Mouse (Mus musculus) kidney, postnatal 14 days (tissue): ENCODE data around the gene Mif.
A peak's percentile ranks its signal among the peaks of the same experiment; 100 is the strongest.
"Not testable (repeated sequence)": the region's sequence is repeated elsewhere in the genome, so short reads cannot be mapped to it uniquely, and the experiment has no call there.

Experiments used
- DNase-seq: peaks from one replicate; pipeline ENCODE4 v3.0.0; 2022; ENCODE audit warnings: mixed read lengths

Gene Mif

DNA sequence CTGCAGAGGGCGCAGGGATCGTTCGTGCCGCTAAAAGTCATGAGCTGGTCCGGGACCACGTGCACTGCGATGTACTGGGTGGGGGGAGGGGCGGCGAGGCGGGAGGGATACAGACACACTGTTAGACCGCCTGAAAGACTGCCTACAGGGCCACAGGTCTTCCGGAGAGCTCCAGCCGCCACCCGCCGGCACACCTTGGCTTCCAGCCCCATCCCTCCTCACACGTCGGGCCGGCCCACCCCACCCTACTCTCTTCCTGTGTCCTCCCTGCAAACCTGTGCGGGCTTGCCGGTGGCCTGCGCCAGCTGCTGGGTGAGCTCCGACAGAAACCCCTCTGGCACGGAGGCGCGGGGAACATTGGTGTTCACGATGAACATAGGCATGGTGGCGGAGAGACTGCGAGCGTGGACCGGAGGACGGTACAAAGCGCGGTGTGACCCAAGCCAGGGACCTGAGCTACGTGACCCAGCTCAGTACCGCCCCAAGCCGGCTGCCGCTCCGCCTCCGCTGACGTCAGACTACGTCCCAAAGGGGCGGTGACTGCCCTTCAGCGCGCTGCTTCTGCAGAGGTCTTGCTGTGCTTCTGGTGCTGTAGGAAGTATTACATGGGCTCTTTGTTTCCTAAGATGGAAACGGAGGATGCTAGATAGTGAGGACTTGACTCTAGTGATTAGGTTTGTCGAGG lies at the start of gene Mif:
Mif (minus strand) TSS at position 455 of the 685 bp plus-strand sequence.
- peak; percentile 92 for DNase-seq

DNA sequence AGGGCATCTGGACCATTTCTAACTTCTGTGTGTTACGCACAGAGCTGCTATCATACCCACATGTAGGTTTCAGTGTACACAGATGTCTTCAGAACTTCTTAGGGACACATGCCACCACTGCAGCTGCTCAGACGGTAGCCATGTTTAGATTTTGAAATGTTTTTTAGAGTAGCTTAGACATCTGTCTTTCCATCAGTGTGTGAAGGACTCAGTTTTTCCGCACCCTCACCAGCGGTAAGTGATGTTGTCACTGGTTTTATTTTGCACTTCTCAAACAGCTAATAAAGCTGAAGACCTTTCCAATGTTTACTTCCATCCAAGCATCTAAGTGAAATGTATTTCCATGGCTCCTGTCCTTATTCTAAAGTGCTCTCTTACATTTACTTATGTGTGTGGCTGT lies 46.8 kb upstream of the Mif start:
- no peak for DNase-seq

DNA sequence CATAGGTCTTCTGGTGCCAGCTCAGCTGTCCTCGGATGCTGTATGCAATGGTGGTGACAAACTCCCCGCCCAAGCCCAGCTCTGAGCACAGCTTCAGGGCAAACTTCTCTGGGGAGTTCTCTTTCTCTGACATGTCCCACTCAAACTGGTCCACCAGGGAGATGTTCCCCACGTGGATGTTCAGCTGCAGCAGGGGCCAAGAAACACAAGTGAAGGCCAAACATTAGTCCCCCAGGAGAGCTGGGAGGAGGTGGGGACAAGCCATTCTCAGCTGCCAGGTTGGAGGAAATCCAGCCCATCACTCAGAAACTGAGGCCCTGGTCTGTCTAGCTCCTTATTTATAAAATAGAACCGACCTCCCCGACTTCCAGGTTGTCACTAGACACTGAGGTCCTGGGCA lies 44.4 kb upstream of the Mif start:
- DNase-seq, result no peak

DNA sequence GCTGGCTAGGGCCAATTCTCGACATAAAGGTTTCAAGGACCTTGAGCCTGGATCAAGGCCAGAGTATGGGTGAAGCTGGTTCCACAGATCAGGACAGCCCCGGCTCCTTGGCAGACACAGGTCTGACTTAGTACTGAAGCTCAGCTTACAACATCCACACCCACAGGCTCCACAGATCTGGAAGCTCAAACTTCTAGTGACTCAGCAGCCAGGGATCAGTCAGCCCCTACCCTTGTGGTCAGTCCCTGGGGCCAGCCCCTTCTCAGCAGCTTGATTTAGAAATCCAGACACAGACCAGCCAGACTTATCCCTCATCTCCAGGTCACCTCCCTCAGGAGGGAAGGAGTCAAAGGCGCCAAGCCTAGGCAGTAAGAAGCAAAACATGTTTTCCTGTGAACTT lies 38.8 kb upstream of the Mif start:
- peak; percentile 69 for DNase-seq

DNA sequence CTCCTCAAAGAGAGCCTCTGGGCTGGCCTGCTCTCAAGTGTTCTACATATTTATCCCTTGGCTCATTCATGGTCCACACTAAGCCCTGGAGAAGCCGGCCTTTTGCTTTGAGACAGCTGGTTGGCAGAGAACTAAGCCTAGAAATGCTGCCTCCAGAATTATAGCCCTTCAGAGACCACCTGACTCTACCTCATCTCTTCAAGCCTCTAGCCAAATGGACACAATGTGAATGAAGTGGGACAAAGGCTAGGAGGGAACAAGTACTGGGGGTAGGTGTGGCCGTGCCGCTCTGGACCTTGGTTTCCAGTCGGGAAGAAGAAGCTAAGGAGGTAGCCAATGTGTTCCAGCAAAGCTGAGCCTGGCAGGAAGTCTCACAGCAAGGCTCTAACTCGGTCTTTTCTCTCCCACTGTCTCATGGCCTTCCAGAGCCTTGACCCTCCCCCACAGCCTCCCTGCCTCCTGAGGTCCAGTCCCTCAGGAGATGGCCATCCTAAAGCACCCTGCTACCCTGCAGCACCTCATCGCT lies 38.1 kb upstream of the Mif start:
- DNase-seq, result no peak

DNA sequence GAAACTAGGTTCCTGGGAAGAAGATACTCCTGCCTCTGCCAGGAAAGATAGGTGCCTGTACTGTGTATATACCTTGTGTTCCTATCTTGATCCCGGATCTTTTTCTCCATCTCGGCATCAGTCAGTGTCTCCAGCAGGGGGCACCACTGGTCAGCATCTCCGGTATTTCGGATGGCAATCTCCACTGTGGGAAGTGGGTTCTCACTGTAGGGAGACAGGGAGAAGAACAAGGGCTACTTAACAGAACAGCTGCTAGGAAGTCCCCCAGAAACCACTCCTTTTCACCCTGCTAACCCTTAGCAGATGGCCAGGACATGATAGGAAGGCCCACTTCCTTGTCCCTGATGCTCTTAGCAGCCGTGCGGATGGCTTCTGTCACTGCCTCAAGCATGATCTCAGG lies 37.3 kb upstream of the Mif start:
- DNase-seq, result peak; percentile 85

DNA sequence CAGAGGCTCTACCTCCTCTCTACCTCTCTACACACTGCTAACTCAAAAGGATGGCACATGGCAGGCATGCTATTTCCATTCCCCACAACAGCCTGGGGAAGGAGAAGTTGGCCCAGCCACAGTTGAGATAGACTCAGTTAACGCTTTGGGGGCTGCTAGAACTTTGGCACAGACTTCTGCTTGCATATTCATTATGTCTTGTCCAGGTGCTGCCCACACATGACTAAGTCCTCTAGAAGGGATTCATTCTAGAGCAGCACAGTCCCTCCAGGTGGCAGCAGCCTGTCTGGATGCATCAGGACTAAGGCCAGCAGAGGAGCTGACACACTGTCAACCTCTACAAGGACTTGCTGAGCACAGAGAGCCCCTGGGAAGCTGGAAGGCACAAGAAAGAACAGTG lies 36.2 kb upstream of the Mif start:
- no peak for DNase-seq

DNA sequence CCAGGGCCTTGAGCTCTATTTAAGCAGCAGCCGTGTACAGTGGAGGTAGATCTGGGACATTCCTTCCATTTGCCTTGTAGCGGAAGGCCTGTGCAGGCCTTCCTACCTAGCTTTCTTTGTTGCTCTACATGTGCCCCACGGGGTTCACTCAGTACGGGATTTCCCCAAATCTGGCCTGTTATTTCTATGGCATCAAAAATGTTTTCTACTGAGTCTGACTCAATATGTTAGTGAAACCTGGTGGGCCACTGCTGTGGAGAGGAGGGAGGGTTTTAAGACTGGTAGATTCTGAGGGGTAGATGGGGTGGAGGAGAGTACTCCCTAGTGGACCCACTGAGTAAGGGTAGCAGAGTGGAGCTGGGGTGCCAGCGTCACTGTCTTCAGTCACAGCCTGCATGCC lies 35.7 kb upstream of the Mif start:
- DNase-seq, result no peak

DNA sequence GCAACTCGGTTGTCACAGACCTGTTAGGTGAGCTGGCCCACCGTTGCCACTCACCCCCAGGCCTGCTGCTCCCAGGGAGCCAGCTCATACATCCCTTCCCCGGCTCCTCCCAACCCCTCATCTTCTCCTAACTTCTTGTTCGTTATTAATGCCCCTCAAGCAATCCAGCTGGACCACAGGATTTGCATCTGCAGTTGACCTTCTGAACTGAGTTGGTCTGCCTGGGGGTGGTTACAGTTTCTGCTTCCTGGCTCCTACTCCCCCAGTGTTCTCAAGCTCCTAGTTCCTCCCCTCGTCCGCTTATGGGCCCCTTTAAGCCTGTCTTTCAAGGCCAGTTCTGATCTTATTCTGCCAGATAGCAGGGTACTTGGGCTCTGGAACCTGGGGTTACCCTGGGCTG lies 34.6 kb upstream of the Mif start:
- no peak for DNase-seq

DNA sequence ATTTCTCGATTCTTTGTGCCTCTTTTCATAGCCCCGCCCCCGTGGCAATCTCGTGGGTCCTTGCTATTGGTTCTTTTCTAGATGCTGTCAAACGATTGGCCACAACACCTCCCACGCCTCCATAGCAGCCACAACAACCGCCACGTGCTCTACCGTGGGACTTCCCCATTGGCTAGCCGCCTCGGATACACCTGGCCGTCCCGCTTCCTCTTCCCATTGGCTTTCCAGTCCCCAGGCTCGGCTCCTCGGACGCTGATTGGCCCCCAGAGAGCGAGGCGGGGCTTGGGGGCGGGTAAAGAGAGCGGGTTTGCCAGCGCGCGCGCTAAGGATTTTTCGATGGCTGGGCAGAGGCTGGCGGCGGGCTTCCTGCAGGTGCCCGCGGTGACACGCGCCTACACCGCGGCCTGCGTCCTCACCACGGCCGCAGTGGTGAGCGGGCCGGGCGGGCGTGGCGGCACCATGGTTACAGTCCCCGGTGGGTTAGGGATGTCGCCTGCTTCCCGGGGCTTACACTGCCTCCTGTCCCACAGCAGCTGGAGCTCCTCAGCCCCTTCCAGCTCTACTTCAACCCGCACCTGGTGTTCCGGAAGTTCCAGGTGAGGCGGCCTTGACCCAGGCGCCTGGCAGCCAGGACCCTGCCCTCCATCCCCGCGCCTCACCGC lies 33.2 kb upstream of the Mif start, which contains the start of gene Derl3:
Derl3 (plus strand) TSS at position 325 of the 662 bp plus-strand sequence.
- peak; percentile 95 for DNase-seq

DNA sequence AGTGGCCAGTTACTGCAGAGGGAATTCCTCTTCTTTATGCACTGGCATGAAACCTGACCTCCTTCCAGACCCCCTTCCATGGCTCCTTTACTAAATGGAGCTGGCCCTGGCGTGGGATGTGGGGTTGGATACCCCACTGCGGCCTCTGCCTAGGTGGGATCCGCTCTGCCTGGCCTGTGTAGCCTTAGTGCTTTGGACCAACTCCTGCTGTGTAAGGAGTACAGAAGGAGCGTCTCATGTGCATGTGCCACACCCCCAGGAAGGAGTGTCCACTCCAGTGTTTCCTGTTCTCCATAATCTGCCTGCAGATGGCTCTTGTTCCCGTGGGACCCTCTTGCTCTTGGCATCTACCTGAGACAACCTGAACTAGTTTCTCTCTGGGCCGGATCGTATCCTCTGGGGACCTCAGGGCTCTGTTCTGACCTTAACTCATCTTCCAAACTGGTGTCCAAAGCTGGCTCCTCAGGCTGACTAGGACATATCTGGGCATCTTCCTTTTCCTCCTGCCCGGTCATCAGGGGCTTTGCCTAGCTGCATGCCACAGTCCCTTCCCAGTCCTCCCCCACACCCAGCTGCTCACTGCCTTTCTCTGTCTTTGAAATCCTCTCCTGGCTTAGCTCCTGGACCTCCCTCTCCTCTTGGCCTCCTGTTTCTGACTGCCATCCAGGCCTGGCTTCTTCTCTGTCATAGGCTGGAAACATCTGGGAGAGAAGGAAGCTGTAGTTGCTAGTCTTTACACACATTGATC lies 29.5 kb upstream of the Mif start:
- DNase-seq, result no peak

DNA sequence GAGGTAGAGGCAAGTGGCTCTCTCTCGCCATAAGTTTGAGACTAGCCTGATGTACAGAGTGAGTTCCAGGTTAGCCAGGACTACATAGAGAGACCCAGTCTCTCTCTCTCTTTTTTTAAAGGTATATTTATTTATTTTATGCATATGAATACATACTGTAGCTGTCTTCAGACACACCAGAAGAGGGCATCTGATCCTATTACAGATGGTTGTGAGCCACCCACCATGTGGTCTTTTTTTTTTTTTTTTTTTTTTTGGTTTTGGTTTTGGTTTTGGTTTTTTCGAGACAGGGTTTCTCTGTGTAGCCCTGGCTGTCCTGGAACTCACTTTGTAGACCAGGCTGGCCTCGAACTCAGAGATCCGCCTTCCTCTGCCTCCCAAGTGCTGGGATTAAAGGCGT lies 27.5 kb upstream of the Mif start:
- DNase-seq, result not testable (repeated sequence)

DNA sequence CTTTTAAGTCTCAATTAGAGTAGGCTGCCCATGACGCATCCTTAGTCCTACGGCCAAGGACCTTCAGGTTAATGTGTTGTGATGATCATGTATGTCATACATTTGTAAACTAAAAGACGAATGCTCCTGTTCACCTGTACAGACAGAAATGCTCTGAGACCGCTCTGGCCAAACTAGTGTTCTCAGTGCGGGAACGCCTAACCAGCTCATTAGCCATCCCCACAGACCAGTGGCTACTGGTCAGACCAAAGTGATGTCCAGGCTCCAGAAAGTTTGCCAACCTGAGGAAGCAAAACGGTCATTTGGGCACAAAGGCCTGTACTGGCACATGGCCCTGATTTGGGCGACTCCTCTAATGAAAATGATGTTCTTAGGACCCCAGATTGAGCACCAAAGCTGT lies 24.7 kb upstream of the Mif start:
- DNase-seq, result no peak

DNA sequence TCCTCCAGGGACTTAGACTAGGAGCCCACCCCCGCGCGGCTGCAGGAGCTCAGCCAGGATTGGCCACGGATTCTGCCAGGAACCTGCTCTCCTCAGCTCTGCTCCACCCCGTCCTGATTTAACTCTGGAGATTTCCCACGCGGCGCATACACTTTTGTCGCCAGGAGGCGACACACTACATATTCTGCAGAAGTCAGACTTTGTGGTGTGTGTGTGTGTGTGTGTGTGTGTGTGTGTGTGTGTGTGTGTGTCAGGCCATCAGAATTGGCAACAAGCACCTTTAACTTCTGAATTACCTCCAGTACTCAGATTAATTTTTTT lies 23.2 kb upstream of the Mif start:
- DNase-seq, result peak; percentile 91

DNA sequence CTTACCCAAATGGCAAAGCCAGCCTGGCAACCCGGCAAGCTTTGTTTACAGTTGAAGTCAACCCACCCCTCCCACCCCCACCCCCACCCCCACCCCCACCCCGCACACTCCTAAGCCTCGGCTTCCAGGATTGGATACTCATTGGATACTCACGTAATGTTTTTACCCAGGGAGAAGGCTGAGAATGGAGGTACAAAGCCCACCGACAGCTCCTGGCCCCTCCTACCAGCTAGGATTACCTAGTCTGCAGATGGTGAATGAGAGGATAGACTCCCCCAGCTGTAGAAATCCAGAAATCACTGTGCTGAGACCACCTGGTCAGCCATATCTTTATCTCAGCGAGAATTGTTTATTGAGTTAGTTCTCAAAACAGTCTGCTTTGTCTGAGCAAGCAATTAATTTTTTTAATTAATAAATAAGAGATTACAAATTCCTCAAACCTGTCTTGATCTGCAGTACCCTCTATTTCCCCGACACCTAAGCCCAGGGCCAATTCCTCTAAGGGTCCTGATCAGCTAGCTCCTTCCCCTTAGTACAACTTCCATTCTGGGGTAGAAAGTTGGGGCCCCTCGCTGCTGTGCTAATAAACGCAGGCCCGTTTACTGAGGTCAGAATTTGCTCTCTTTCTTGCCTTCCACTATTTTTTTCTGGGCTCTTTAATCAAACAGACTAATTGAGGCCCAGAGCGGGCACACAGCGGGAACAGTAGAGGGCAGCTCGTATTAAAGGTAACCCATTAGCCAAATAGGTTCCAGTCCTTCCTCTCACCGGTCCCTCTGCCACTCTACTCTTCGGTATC lies 22.6 kb upstream of the Mif start:
- no peak for DNase-seq

DNA sequence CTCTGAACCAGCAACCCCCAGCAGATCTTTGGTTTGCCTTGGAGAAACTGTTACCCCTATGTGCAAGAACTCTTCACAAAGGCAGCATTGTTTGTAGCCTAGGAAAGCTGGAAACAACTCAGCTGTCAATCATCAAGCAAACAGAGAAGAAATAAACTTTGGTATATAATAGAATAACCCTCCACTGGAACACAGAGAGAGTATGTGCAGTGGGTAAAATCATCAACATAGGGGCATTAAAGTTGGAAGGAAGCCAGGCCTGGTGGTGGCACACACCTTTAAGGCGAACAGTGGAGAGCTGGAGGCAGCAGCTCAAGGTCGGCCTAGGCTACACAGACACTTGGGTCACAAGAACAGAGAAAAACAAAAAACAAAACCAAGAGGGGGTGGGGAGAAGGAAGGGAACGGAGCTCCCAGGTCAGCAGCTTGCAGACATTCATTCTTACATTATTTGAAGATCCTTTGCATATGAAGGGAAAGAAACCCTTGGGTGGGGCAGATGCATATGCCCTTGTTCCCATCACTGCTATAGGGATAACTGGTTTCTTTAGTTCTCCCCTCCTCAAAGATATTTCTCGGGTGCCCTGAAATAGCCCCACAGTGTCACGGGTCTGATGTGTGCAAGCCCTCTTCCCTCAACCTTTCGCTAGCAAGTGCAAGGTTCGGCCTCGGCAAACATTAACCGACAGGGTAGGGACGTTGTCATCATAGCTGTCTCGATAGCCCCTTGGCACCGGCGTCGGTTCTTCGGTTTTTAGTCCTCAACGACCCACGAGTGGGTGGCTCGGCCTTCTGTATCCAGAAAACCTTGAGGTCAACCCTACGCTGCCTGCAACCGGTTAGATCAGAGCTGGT lies 21.8 kb upstream of the Mif start:
- peak; percentile 84 for DNase-seq

DNA sequence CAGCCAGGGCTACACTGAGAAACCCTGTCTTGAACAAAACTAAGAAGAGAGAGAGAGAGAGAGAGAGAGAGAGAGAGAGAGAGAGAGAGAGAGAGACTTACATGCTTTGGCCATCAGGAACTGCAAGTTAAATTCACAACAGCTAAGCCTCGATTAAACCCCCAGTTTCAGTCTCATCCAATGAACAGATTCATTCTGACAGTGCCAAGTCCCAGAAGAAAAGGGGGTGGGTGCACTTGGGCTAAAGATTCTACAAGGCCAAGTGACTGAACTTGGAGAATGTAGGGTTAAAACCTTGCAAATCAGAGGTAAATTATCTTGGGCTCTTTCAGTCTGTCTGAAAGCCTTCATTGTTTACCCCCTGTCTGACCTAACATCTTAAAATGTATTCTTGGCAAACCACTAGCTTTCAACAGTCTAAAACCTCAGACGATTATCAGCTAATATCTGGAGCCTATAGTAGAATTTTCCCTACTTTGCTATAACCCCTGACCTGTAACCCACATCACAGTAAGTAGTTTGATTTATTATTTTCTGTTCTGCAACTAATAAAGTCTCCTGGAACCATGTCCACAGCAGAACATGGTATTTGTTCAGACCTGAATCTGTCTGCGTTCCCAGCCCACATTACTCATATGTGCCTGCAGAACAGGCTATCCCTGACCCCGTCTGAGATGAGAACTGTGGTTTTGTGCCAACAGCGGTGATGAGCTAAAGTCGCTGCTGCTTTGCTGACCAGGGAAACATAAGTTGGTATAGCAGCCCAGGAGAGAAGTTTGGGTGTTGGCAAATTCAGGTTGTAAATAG lies 20.9 kb upstream of the Mif start:
- DNase-seq, result no peak

DNA sequence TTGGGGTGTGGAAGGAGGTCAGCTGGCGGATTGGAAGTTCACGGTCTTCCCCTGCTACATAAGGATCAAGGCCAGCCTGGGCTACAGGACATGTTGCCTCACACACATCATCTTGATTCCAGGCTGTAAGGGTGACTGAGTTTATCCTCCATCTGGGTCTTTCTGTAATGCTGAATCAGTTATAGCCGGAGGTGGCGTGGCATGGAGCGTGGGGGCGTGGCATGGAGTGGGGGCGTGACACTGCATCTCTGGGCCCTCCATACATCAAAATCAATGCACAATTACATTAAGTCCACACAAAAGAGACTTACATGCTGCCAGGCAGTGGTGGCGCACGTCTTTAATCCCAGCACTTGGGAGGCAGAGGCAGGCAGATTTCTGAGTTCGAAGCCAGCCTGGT lies 20.3 kb upstream of the Mif start:
- no peak for DNase-seq

DNA sequence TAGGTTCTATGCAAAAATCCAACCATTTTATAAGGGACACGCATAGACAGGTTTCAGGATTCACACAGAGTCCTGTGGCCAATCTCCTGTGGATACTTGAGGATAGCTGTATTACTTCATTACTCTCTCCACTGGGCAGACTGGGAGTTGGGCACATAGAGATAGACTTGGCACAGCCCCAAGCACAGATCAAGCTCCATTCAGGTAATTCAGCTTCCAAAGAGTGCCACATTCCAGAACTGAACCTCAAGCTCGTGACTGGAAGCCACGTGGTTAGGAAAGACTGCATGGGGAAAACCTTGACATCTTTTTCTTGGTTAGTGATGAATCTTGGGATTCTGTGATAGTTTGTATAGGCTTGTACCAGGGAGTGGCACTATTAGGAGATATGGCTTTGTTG lies 18.8 kb upstream of the Mif start:
- peak; percentile 76 for DNase-seq

DNA sequence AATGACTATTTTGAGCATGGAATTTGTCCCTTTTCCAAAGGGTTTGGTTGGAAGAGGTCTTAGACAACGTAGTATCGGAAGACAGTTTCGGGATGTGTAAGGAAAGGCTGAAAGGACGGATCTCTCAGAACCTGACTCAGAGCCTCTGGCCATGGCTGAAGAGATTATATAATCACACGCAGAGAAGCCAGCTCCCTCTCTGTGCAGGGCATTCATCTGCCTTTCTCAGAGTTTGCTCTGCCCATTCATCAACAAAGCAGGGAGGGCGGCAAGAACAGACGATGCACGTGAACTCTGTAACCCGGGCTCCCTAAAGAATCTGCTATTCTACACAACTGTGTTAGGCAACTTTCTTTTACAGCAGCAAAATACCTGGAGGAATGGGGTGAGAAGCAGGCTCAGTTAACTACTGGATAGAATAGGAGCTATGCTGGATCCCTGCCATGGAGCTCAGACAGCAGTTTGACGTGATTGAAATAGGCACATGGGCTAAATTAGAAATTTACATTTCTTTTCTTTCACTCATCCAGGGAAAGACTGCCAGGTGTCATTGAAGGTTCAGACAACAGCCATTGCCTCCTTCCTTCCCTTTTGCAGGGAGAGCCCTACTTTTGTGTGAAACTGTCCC lies 13.6 kb upstream of the Mif start:
- no peak for DNase-seq
